Mouse (Mus musculus) CD4-positive, CD25-positive, alpha-beta regulatory T cell, adult 2 months (primary cell): Measurements from ENCODE around the gene Dgke.
"Not testable (repeated sequence)": the region's sequence is repeated elsewhere in the genome, so short reads cannot be mapped to it uniquely, and the experiment has no call there.

ENCODE experiments used
- DNase-seq: peaks from one replicate; pipeline ENCODE4 v3.0.0-alpha.2; 2012; ENCODE audit warnings: low read depth, low spot score

The Dgke gene

DNA sequence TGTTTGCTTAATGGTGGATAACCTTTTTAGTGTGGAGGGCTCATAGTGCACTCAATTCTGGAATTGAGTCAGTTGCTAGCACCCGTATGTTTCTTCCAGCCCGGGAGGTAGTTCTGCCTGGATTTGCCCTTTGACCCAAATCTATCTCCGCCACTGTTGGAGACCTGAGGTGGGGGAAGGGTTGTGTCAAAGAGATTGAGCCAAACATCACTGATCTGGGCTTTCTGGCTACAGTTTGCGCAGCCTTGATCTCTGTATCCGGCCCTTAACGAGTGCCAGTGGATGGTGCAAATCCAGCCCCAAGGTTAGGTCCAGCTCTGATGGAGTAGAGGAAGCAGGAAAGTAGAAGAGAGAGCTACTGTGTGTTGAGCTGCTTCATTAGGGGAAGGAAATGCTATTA lies 63.6 kb downstream of the Dgke start:
- DNase-seq, result no peak

DNA sequence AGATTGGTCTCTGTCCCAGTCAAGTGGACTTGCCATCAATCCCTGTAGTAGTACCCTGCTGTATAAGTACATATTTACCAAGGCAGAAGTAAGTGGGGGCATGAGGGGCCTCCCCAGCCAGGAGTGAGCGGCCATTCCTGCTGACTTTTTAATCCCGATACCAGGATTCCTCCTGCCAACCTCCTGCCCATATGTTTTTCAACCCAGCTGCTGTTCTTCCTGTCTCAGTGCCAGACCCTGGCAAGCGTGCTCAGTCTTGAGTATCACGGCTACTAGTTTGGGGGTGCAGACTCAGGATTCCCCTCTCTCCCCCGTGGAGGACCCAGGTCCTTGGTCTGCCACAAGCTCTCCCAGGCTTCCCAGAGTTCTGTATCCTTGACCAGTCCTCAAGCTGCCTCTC lies 64.0 kb downstream of the Dgke start:
- DNase-seq, result no peak

DNA sequence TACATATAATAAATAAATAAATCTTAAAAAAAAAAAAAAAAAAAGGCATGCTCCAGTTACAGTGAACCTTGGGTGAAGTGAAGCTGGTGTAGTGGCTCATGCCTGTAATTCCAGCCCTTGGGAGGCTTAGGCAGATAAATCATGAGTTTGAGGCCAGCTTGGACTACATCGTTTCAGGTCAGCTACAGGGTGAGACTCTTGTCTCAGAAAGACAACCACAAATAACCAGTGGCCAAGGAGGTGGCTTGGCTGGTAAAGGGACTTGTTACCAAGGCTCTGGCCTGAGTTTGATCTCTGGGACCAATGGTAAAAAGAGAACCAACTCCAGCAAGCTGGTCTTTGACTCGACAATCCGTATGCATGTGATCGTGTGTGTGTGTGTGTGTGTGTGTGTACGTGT lies 64.6 kb downstream of the Dgke start:
- no peak for DNase-seq

DNA sequence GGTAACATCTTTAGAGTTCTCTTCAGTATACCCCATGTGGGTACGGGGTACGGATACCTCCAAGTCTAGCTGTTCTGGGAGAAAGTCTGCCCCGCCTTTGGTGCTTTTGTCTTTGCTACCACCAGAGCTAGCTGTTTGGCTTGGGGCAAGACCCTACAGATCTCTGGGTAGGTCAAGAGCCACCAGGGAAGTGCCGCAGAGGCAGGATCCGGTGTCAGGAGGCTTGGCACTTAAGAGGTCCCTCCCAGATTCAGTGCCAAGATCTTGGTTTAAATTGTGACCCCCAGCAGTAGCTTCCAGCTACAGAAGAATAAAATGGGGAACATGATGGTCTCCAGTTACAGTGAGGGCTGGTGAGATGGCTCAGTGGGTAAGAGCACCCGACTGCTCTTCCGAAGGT lies 65.1 kb downstream of the Dgke start:
- no peak for DNase-seq

DNA sequence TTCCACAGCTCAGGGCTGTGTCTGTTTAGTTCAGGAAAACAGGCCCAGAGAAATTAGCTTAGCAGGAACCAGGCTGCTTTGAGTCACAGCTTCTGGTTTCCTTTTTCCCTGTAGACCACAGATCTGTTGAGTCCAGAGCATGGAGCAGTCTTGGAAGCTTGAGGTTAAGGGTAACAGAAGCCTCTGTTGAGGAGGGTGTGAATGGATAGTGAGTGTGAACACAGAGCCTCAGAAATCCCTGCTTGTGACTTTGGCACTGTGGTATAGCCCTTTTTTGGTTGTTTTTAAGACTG lies 66.2 kb downstream of the Dgke start:
- DNase-seq, result no peak

DNA sequence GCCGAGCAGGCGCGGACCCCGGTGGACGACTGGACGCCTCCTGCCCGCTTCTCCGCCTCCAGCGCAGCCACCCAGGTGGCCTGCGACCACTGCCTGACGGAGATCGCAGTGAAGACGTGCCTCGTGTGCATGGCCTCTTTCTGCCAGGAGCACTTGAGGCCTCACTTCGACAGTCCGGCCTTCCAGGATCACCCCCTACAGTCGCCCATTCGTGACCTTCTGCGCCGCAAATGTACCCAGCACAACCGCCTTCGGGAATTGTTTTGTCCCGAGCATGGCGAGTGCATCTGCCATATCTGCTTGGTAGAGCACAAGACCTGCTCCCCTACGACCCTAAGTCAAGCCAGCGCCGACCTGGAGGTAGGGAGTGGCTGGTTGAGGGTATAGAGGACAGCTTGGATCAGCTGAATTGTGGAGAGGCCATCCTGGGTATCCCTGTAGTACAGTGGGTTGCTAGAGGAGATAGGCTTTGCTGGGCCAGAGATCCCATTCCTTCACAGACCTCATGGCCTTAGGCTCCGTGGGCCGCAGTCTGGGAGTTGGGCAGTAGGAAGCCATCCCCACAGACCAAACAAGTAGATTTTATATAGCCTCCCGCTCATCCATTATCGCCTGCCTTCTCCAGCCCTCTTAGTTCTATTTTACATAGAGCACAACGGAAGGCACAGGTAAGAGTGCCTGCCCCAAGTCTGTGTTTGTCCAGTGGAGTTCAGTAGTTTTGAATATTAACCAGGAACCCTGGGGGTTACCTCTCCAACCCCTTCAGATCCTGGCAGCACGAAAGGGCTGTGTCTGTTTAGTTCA lies 66.7 kb downstream of the Dgke start:
- peak; percentile 18 for DNase-seq

DNA sequence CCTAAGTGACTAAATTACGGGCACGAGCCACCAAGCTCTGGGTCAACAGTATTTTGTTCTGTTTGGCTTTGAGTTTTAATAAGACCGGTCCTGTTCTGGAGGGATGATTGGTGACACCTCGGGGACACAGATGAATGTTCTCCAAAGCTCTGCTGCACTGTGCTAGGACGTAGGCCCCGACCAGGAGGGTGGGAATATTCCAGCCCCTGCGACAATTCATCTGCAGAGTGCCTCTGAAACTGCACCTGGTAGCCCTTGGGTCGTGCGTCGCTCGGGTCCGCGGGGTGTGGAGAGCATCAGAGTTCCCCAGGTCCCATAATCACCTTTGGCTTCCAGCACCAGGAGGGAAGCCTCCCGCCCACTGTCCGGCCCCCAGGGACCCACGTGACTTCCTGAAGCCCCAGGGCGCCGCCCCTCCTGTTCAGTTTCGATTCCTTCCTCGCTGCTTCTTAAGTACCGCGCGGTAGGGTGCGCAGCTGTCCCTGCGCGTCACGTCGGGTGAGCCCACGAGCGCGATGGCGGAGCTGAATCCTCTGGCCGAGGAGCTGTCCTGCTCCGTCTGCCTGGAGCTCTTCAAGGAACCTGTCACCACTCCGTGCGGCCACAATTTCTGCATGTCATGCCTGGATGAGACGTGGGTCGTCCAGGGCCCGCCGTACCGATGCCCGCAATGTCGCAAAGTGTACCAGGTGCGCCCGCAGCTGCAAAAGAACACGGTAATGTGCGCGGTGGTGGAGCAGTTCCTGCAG lies 67.5 kb downstream of the Dgke start, which contains the start of gene Trim25:
Gene Trim25, plus strand, starts transcription at position 403 of the 749 bp plus-strand sequence.
- peak; percentile 97 for DNase-seq

DNA sequence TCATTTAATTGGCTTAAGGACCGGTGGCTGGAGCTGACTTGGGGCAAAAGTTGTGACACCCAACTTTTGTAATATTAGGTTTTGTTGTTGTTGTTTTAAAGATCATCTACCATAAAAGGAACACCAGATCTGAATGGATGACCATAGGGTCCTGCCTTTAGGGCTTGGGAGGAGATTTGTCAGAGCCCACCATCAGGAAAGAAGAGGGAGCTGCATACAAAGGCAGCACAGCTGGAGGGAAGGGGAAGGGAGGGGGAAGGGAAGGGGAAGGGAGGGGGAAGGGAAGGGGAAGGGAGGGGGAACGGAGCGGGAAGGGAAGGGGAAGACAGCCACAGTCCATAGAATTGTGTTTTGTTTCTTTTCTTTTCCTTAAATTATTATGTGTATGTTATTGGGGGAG lies 68.2 kb downstream of the Dgke start:
- no peak for DNase-seq

DNA sequence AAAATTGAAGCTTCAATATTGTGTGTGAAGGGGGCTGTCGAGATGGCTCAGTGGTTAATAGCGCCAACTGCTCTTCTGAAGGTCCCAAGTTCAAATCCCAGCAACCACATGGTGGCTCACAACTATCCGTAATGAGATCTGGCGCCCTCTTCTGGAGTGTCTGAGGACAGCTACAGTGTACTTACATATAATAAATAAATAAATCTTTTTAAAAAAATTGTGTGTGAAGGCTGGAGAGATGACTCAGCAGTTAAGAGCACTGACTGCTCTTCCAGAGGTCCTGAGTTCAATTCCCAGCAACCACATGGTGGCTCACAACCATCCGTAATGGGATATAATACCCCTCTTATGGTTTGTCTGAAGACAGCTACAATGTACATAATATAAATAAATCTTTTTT lies 69.3 kb downstream of the Dgke start:
- not testable (repeated sequence) for DNase-seq

DNA sequence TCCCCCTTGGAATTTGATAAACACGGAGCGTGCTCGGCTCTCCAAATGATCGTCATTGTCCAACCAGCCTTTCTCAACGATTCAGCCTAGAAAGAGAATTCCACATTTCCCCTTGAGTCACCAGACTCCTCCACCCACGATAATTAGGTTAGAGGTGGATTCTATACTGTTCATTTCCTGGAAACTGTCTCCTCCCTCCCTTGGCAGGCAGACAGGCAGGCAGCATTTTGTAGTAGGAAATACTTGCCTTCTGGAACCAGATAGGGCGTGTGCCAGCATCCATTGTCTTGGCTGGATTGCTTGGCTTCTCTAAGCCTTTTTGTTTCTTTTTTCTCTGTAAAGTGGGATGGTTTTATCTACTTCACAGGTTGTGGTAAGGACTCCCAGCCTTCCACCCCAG lies 70.2 kb downstream of the Dgke start:
- no peak for DNase-seq

DNA sequence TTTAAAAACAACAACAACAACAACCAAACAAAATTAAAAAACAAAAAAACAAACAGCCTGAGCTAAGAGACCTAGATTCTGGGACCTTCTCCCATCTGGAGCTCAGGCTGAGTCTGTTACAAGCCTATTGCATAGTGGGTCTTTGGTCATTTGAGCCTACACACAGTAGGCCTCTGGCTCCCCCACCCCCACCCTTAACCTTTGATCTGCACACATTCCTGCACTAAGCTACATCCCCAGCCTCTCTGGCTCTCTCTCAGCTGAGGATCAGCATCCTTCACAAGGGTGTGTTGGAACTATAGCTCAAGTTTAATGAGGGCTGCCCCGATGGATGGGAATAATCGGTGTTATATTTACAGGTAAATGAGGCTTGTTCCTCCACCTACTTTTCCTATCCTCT lies 71.0 kb downstream of the Dgke start:
- no peak for DNase-seq

DNA sequence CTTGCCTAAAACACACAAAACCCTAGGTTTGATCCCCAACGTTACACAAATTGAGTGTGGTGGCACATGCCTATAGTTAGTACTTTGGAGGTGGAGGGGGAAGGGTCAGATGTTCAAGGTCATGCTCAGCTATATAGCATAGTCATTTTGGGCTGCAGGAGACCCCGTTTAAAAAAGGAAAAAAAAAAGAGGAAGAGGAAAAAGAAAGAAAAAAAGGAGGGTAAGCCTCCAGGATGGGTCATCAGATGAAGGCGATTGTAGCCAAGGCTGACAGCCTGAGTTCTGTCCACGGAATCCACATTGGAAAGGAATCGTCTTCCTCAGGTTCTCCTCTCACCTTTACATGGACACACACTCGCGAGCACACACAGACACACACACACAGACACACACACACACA lies 72.2 kb downstream of the Dgke start:
- no peak for DNase-seq

DNA sequence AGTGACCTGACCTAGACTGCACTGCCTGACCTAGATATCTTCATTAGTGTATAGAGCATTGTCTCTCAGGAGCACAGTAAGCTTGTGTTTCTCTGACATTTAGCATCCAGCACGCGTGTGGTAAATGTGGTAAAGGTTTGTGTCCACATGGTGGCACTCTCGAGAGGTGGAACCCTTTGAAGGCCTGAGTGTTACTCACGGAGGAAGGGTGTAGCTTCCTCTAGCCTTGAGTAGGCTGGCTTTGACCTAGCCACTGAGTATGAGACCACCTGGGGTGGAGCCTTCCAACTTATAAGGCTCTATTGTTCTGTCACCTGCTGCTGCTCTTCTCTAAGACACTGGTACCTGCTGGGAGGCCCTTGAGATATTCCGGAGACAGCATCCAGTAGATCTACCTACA lies 73.0 kb downstream of the Dgke start:
- DNase-seq, result peak; percentile 88

DNA sequence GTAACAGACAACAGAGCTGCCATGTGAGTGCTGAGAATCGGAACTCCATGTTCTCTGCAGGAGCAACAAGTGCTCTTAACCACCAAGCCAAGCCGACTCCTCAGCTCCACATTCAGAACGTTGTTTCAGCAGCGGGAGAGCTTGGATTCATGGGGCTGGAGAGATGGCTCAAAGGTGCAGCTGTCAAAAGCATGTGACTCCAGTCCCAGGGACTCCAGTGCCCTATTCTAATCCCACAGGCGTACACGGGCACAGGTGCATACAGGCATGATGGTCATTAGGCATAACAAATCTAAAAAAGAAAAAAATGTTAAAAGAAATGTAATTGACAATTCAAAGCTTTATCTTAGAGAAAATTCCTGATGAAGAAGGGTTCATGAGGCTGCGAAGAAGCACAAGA lies 73.5 kb downstream of the Dgke start:
- DNase-seq, result no peak

DNA sequence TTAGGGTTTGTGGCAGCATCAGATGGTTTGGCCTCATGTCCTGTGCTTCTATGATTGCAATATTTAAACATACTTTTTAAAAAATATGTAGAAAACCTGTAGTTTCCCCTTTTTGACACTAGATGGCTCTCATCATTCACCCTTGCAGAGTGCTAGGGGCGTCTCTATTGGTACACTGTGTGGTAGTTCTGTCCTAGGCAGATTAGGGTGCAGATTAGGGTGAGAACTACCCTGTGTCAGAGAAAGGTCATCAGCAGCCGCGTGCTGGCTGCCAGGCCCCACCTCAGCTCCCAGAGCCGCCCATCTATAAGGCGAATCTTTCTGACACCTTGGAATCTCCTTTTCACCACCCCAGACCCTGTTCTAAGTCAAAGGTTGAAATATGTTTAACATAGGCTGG lies 77.1 kb downstream of the Dgke start:
- peak; percentile 68 for DNase-seq

DNA sequence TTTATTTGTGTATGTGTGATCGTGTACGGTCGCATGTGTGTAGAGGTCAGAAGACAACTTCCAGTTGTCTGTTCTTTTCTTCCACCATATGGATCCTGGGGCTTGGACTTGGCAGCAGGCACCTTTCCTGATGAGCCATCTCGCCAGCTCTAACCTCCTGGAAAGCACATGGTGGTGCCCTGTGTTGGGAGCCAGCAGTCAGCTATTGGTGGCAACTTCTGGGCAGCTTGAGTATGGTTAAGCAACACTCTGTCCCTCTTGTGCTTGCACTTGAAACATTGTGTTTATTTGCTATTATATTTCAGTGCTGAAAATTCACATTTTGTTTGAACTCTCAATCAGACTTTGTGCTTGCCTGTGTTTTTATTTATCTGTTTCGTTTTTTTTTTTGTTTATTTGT lies 77.7 kb downstream of the Dgke start:
- DNase-seq, result no peak

DNA sequence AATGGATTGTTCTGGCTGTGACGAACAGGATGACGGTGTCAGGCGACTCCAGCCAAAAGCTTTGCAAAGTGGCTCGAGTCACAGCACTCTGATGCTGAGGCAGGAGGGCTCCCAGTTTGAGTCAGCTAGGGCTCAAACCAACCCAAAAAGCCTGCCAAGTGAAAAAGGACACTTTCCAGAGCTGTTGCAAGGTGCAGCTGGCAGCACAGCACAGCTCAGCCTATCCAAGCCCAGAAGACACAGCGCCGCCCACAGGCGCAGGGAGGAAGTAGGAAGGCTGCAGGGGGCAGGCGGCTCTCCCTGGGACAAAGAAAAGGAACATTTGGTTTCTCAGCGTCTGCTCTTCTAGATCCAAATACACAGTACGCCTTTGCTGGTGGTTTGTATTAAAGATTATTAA lies 80.0 kb downstream of the Dgke start:
- DNase-seq, result no peak
